Mouse (Mus musculus) fat pad, adult 2 months (tissue): ENCODE measurements around the gene Coro2b.

ENCODE experiments used
- DNase-seq: peaks from one replicate; pipeline ENCODE4 v3.0.0-alpha.2; 2011; ENCODE audit warnings: low read depth, low spot score; ENCODE audit errors: extremely low read depth

Coro2b gene

GRCm38 (mm10) chr9:62401589-62401988 lies 135.3 kb downstream of the Coro2b start:
- DNase-seq, result no peak

- DNase-seq, result no peak
Observed at GRCm38 (mm10) chr9:62400531-62401170, 136.2 kb downstream of the Coro2b start.

GRCm38 (mm10) chr9:62394163-62394562 lies 142.7 kb downstream of the Coro2b start:
- DNase-seq, result no peak

GRCm38 (mm10) chr9:62393531-62393930 lies 143.3 kb downstream of the Coro2b start:
- DNase-seq, result no peak

- no peak for DNase-seq
Observed at GRCm38 (mm10) chr9:62389735-62390134, 147.1 kb downstream of the Coro2b start.

- DNase-seq, result no peak
Observed at GRCm38 (mm10) chr9:62385727-62386518, 150.9 kb downstream of the Coro2b start.

- no peak for DNase-seq
Observed at GRCm38 (mm10) chr9:62385062-62385461, 151.8 kb downstream of the Coro2b start.

- DNase-seq, result no peak
Observed at GRCm38 (mm10) chr9:62382519-62383084, 154.2 kb downstream of the Coro2b start.

GRCm38 (mm10) chr9:62381402-62381913 lies 155.4 kb downstream of the Coro2b start:
- DNase-seq, result no peak

GRCm38 (mm10) chr9:62380351-62380750 lies 156.5 kb downstream of the Coro2b start:
- no peak for DNase-seq

GRCm38 (mm10) chr9:62377897-62378296 lies 158.9 kb downstream of the Coro2b start:
- DNase-seq, result no peak

- DNase-seq, result peak; percentile 26
Observed at GRCm38 (mm10) chr9:62374276-62374675, 162.6 kb downstream of the Coro2b start.

- DNase-seq, result no peak
Observed at GRCm38 (mm10) chr9:62373222-62374123, 163.4 kb downstream of the Coro2b start.

GRCm38 (mm10) chr9:62372556-62373221 lies 164.2 kb downstream of the Coro2b start:
- DNase-seq, result no peak

GRCm38 (mm10) chr9:62371745-62372555 lies 164.9 kb downstream of the Coro2b start:
- no peak for DNase-seq

GRCm38 (mm10) chr9:62370648-62371280 lies 166.1 kb downstream of the Coro2b start:
- no peak for DNase-seq

GRCm38 (mm10) chr9:62370186-62370585 lies 166.7 kb downstream of the Coro2b start:
- no peak for DNase-seq
